10 mouse cellular contexts compared by ENCODE assay signal in genomic region chr15:78720094-78720493, GRCm38 (mm10). TPM values are rescaled to one million over a fixed set of nuclear protein-coding genes. Genes with fewer than 3 reads are reported as not detected.
DNase-seq lines count a peak whose midpoint lies in the region; ATAC-seq lines count a peak whose summit lies in the region.
"Had no signal": no experiment of that assay in that cellular context is flagged by ENCODE, and none has a peak within 500 bp of the region (broad histone marks: within the 10 kb centered on the region; RNA-seq: fewer than 3 reads in every experiment).

No protein-coding gene starts in this region.

- peaks cover 55% of the 10 kb centered on the region for H3K27me3 ChIP-seq in embryonic facial prominence, embryonic 14.5 days (replicated peaks; ENCODE audit: control insufficient read depth, insufficient read depth, low read length)
- H3K27me3 ChIP-seq in hindbrain, embryonic 10.5 days (ENCODE audit: insufficient read depth, poor library complexity, severe bottlenecking) = peaks cover 60% of the 10 kb centered on the region
- H3K27me3 ChIP-seq in liver, embryonic 11.5 days (replicated peaks; ENCODE audit: control insufficient read depth, insufficient read depth, low read length) = peaks cover 71% of the 10 kb centered on the region
- H3K27me3 ChIP-seq in neural tube, embryonic 11.5 days (ENCODE audit: control insufficient read depth, insufficient read depth, low read length) = peaks cover 41% of the 10 kb centered on the region

- no peak overlapping the region for H3K27ac ChIP-seq in embryonic facial prominence, embryonic 14.5 days (replicated peaks; ENCODE audit: low read depth, low read length)
- no peak overlapping the region for H3K27ac ChIP-seq in hindbrain, embryonic 10.5 days
- H3K27ac ChIP-seq in liver, embryonic 11.5 days (ENCODE audit: low read depth, low read length) = no peak overlapping the region
- no peak overlapping the region for H3K27ac ChIP-seq in neural tube, embryonic 11.5 days (ENCODE audit: low read depth, low read length)

- H3K4me3 ChIP-seq in embryonic facial prominence, embryonic 14.5 days (ENCODE audit: low read depth, low read length) = no peak overlapping the region
- H3K4me3 ChIP-seq in hindbrain, embryonic 10.5 days = 0 out of 2 replicates have a peak overlapping the region, but pooled peaks have one; percentile 26
- no peak overlapping the region for H3K4me3 ChIP-seq in liver, embryonic 11.5 days (ENCODE audit: low read depth, low read length)
- H3K4me3 ChIP-seq in neural tube, embryonic 11.5 days (ENCODE audit: low read depth, low read length) = no peak overlapping the region
- H3K4me3 ChIP-seq: megakaryocyte, embryonic 14.5 days had no signal

- no peaks in the 10 kb centered on the region for H3K36me3 ChIP-seq in embryonic facial prominence, embryonic 14.5 days (ENCODE audit: control insufficient read depth, insufficient read depth, low read length)
- H3K36me3 ChIP-seq in hindbrain, embryonic 10.5 days = no peaks in the 10 kb centered on the region
- H3K36me3 ChIP-seq in liver, embryonic 11.5 days (ENCODE audit: control insufficient read depth, insufficient read depth, low read length) = no peaks in the 10 kb centered on the region
- no peaks in the 10 kb centered on the region for H3K36me3 ChIP-seq in neural tube, embryonic 11.5 days (ENCODE audit: control insufficient read depth, insufficient read depth, low read length)

- no peaks in the 10 kb centered on the region for H3K9me3 ChIP-seq in embryonic facial prominence, embryonic 14.5 days (ENCODE audit: control insufficient read depth, low read length)
- H3K9me3 ChIP-seq in hindbrain, embryonic 10.5 days = no peaks in the 10 kb centered on the region
- H3K9me3 ChIP-seq in liver, embryonic 11.5 days (ENCODE audit: control insufficient read depth, low read length) = no peaks in the 10 kb centered on the region
- H3K9me3 ChIP-seq in neural tube, embryonic 11.5 days (ENCODE audit: control insufficient read depth, low read length) = no peaks in the 10 kb centered on the region
- H3K9me3 ChIP-seq: megakaryocyte, embryonic 14.5 days had no signal

- no peak for ATAC-seq in embryonic facial prominence, embryonic 14.5 days (ENCODE audit: low read depth)
- no peak for ATAC-seq in liver, embryonic 11.5 days (replicated peaks; ENCODE audit: low FRiP score)
- ATAC-seq in neural tube, embryonic 11.5 days (ENCODE audit: insufficient read depth, low FRiP score, low TSS enrichment) = peak; percentile 35; the same call in 1 of the 2 replicates

- WGBS in embryonic facial prominence, embryonic 14.5 days = 1% methylated on average over 16 of the region's 16 CpGs
- WGBS in hindbrain, embryonic 10.5 days = 3% methylated on average over 16 of the region's 16 CpGs
- 3% methylated on average over 16 of the region's 16 CpGs for WGBS in liver, embryonic 11.5 days
- 3% methylated on average over 16 of the region's 16 CpGs for WGBS in neural tube, embryonic 11.5 days

- no peak overlapping the region for H3K4me2 ChIP-seq in embryonic facial prominence, embryonic 14.5 days (ENCODE audit: low read depth, low read length)
- H3K4me2 ChIP-seq in liver, embryonic 11.5 days = no peak overlapping the region
- no peak overlapping the region for H3K4me2 ChIP-seq in neural tube, embryonic 11.5 days (ENCODE audit: low read depth)

- H3K9ac ChIP-seq in embryonic facial prominence, embryonic 14.5 days (ENCODE audit: low read depth, low read length) = no peak overlapping the region
- H3K9ac ChIP-seq in liver, embryonic 11.5 days (ENCODE audit: low read depth, low read length) = no peak overlapping the region
- H3K9ac ChIP-seq in neural tube, embryonic 11.5 days (ENCODE audit: low read length) = no peak overlapping the region

- peak; percentile 77 for DNase-seq in layer of hippocampus, adult 11-12 months (ENCODE audit: low spot score)
- DNase-seq in layer of hippocampus, adult 8-10 months (ENCODE audit: low spot score in 2 of 2) = no peak
- peak; percentile 31 to 34 for DNase-seq in adrenal gland, postnatal 4 days (ENCODE audit: low spot score in 2 of 2)
- peak; percentile 59 for DNase-seq in embryonic facial prominence, embryonic 14.5 days (ENCODE audit: low spot score)
- peak; percentile 80 for DNase-seq in hindbrain, embryonic 10.5 days (ENCODE audit: low spot score)
- peak; percentile 53 for DNase-seq in liver, embryonic 11.5 days (ENCODE audit: low spot score)
- peak; percentile 82 for DNase-seq in neural tube, embryonic 11.5 days (ENCODE audit: low spot score)
- DNase-seq in thymus, postnatal 10 days (ENCODE audit: low spot score in 2 of 2) = peak; percentile 46 to 80

- peaks cover 5% of the 10 kb centered on the region for H3K4me1 ChIP-seq in embryonic facial prominence, embryonic 14.5 days (ENCODE audit: control insufficient read depth, insufficient read depth, low read length)
- H3K4me1 ChIP-seq in hindbrain, embryonic 10.5 days (replicated peaks) = peaks cover 44% of the 10 kb centered on the region
- H3K4me1 ChIP-seq in liver, embryonic 11.5 days (replicated peaks; ENCODE audit: control insufficient read depth, insufficient read depth, low read length) = no peaks in the 10 kb centered on the region
- H3K4me1 ChIP-seq in neural tube, embryonic 11.5 days (ENCODE audit: control insufficient read depth, insufficient read depth, low read length) = peaks cover 13% of the 10 kb centered on the region; the same call in 1 of the 2 replicates

RNA-seq across cellular contexts. Expression of gene Elfn2, which starts 1.5 kb away (rescaled TPM):
- 100 to 1,000 TPM; 176 to 224 (median 201) TPM for total RNA-seq in layer of hippocampus, adult 8-10 months (2022)
- 1 to 10 TPM; 3.9 to 4.2 TPM for total RNA-seq in adrenal gland, postnatal 4 days (2021)
- polyA plus RNA-seq in embryonic facial prominence, embryonic 14.5 days (2014; fragmentation: Nextera tagmentation; extraction: Ambion mirVana) = 0.18 and 0.28 TPM in 2 replicates
- 0.24 and 0.39 TPM in 2 replicates for polyA plus RNA-seq in hindbrain, embryonic 10.5 days (2016; fragmentation: Nextera tagmentation; extraction: Ambion mirVana)
- polyA plus RNA-seq in liver, embryonic 11.5 days (2014; fragmentation: Nextera tagmentation; extraction: Ambion mirVana) = not detected in 2 replicates
- polyA plus RNA-seq in neural tube, embryonic 11.5 days (2014; fragmentation: Nextera tagmentation; extraction: Ambion mirVana) = 0.15 and 0.73 TPM in 2 replicates
- total RNA-seq: common myeloid progenitor, adult 5-6 weeks had no signal

RNA-seq across cellular contexts. Expression of gene Mfng, which starts 53.2 kb away (rescaled TPM):
- total RNA-seq in layer of hippocampus, adult 8-10 months (2022) = 10 to 100 TPM in 1 of 4 experiments, 1 to 10 TPM in 3; 6.5 to 11.2 (median 8.1) TPM
- total RNA-seq in adrenal gland, postnatal 4 days (2021) = 10 to 100 TPM; 18.3 to 20.0 TPM
- 13.6 and 13.7 TPM in 2 replicates for polyA plus RNA-seq in embryonic facial prominence, embryonic 14.5 days (2014; fragmentation: Nextera tagmentation; extraction: Ambion mirVana)
- polyA plus RNA-seq in hindbrain, embryonic 10.5 days (2016; fragmentation: Nextera tagmentation; extraction: Ambion mirVana) = 71.6 and 79.0 TPM in 2 replicates
- polyA plus RNA-seq in liver, embryonic 11.5 days (2014; fragmentation: Nextera tagmentation; extraction: Ambion mirVana) = 12.4 and 19.2 TPM in 2 replicates
- 34.1 and 34.9 TPM in 2 replicates for polyA plus RNA-seq in neural tube, embryonic 11.5 days (2014; fragmentation: Nextera tagmentation; extraction: Ambion mirVana)

Comparison
In these comparisons a context has a peak if more than half of its experiments do, and no peak if none do; other contexts are left out.
1. DNase-seq: peak in layer of hippocampus, adult 11-12 months (single experiment), adrenal gland, postnatal 4 days (2 of 2), embryonic facial prominence, embryonic 14.5 days (single experiment), hindbrain, embryonic 10.5 days (single experiment), liver, embryonic 11.5 days (single experiment), neural tube, embryonic 11.5 days (single experiment) and thymus, postnatal 10 days (2 of 2); none in layer of hippocampus, adult 8-10 months (0 of 2).